Mouse (Mus musculus) MEL (cell line): Measurements from ENCODE around the gene Lyzl6. TPM values are rescaled to one million over a fixed set of nuclear protein-coding genes. Genes with fewer than 3 reads are reported as not detected.

ENCODE experiments used
- DNase-seq: peaks from one replicate; pipeline ENCODE4 v3.0.0; 2011; ENCODE audit warnings: low read depth, low spot score
- H3K27ac ChIP-seq: 2 replicates; pipeline ENCODE4 v1.5.1; 2012; ENCODE audit warnings: low read depth, mild to moderate bottlenecking, control low read depth, low read length, moderate library complexity; ENCODE audit not compliant: control insufficient read depth
- H3K27me3 ChIP-seq, 2 experiments: fragments of 150-350 bp in 1 of 2; sonication (generic) in 1 of 2; 2 replicates each; pipeline ENCODE4 v1.6.1; 2012; ENCODE audit warnings: low read length in 2 of 2, mild to moderate bottlenecking in 2 of 2, improper control_type of control experiment in 1 of 2, moderate library complexity in 1 of 2; ENCODE audit not compliant: insufficient read depth in 2 of 2, control insufficient read depth in 1 of 2
- H3K36me3 ChIP-seq, 2 experiments: 2 replicates each; pipeline ENCODE4 v1.6.1; 2012 to 2014; ENCODE audit warnings: low read length in 2 of 2, improper control_type of control experiment in 1 of 2, inconsistent platforms in 1 of 2, mild to moderate bottlenecking in 1 of 2; ENCODE audit not compliant: insufficient read depth in 2 of 2, control insufficient read depth in 1 of 2
- H3K4me1 ChIP-seq, 2 experiments: fragments of 150-350 bp in 1 of 2; sonication (generic) in 1 of 2; 2 replicates each; pipeline ENCODE4 v1.6.1; 2012; ENCODE audit warnings: low read length in 2 of 2, improper control_type of control experiment in 1 of 2, mild to moderate bottlenecking in 1 of 2; ENCODE audit not compliant: insufficient read depth in 2 of 2, control insufficient read depth in 1 of 2
- H3K4me3 ChIP-seq, 2 experiments: fragments of 150-350 bp in 1 of 2; sonication (generic) in 1 of 2; 2 replicates each; pipeline ENCODE4 v1.5.1; 2012; ENCODE audit warnings: low read depth in 2 of 2, low read length in 2 of 2, mild to moderate bottlenecking in 2 of 2, moderate library complexity in 2 of 2, control low read depth in 1 of 2, improper control_type of control experiment in 1 of 2; ENCODE audit not compliant: control insufficient read depth in 1 of 2, insufficient read depth in 1 of 2
- H3K79me2 ChIP-seq: 2 replicates; pipeline ENCODE4 v1.6.1; 2012; ENCODE audit warnings: mild to moderate bottlenecking, low read length, moderate library complexity; ENCODE audit not compliant: control insufficient read depth, poor library complexity, insufficient read depth
- H3K9ac ChIP-seq: 2 replicates; pipeline ENCODE4 v1.6.1; 2012; ENCODE audit warnings: low read depth, mild to moderate bottlenecking, control low read depth, low read length, moderate library complexity; ENCODE audit not compliant: control insufficient read depth, poor library complexity, severe bottlenecking
- H3K9me3 ChIP-seq: fragments of 150-350 bp; sonication (generic); replicated peaks from 2 replicates; pipeline ENCODE4 v1.6.1; 2012; ENCODE audit warnings: mild to moderate bottlenecking, low read length, improper control_type of control experiment, moderate library complexity; ENCODE audit not compliant: insufficient read depth
- ELF1 ChIP-seq: IDR thresholded peaks from 2 replicates; pipeline ENCODE4 v1.6.1; 2014; ENCODE audit warnings: low read depth, mild to moderate bottlenecking, inconsistent platforms, low read length, improper control_type of control experiment, moderate library complexity
- EP300 ChIP-seq, 2 experiments: IDR thresholded peaks; 2 replicates each; pipeline ENCODE4 v1.6.1; 2011; ENCODE audit warnings: improper control_type of control experiment in 2 of 2, low read length in 2 of 2, low read depth in 1 of 2, mild to moderate bottlenecking in 1 of 2
- GABPA ChIP-seq: IDR thresholded peaks from 2 replicates; pipeline ENCODE4 v1.6.1; 2012; ENCODE audit warnings: low read depth, mild to moderate bottlenecking, inconsistent platforms, low read length, improper control_type of control experiment, moderate library complexity
- GATA1 ChIP-seq: IDR thresholded peaks from 2 replicates; pipeline ENCODE4 v1.6.1; 2011; ENCODE audit warnings: low read depth, low read length, improper control_type of control experiment
- MAZ ChIP-seq: IDR thresholded peaks from 2 replicates; pipeline ENCODE4 v1.6.1; 2012; ENCODE audit warnings: low read depth, mild to moderate bottlenecking, inconsistent platforms, low read length, improper control_type of control experiment
- MXI1 ChIP-seq: IDR thresholded peaks from 2 replicates; pipeline ENCODE4 v1.6.1; 2011; ENCODE audit warnings: mild to moderate bottlenecking, low read depth, low read length, improper control_type of control experiment
- POLR2A ChIP-seq, 2 experiments: IDR thresholded peaks; 2 replicates each; pipeline ENCODE4 v1.6.1; 2011 to 2012; ENCODE audit warnings: low read length in 2 of 2, mild to moderate bottlenecking in 2 of 2, control low read depth in 1 of 2, improper control_type of control experiment in 1 of 2, low read depth in 1 of 2, moderate library complexity in 1 of 2; ENCODE audit not compliant: control insufficient read depth in 1 of 2, insufficient read depth in 1 of 2, poor library complexity in 1 of 2
- POLR2AphosphoS2 ChIP-seq: IDR thresholded peaks from 2 replicates; pipeline ENCODE4 v1.6.1; 2011; ENCODE audit warnings: low read length, improper control_type of control experiment
- RAD21 ChIP-seq: IDR thresholded peaks from 2 replicates; pipeline ENCODE4 v1.6.1; 2011; ENCODE audit warnings: mild to moderate bottlenecking, low read depth, low read length, improper control_type of control experiment
- SMC3 ChIP-seq: IDR thresholded peaks from 2 replicates; pipeline ENCODE4 v1.6.1; 2011; ENCODE audit warnings: low read depth, low read length, improper control_type of control experiment
- USF1 ChIP-seq: IDR thresholded peaks from 2 replicates; pipeline ENCODE4 v1.6.1; 2014; ENCODE audit warnings: low read depth, mild to moderate bottlenecking, inconsistent platforms, low read length, improper control_type of control experiment, moderate library complexity
- USF2 ChIP-seq, 2 experiments: IDR thresholded peaks; 2 replicates each; pipeline ENCODE4 v1.6.1; 2011 to 2012; ENCODE audit warnings: improper control_type of control experiment in 2 of 2, low read length in 2 of 2, borderline replicate concordance in 1 of 2, inconsistent platforms in 1 of 2, low read depth in 1 of 2, mild to moderate bottlenecking in 1 of 2; ENCODE audit not compliant: insufficient read depth in 1 of 2
- ZMIZ1 ChIP-seq: IDR thresholded peaks from 2 replicates; pipeline ENCODE4 v1.6.1; 2012; ENCODE audit warnings: low read depth, mild to moderate bottlenecking, inconsistent platforms, low read length, improper control_type of control experiment, moderate library complexity
- ZNF384 ChIP-seq: IDR thresholded peaks from 2 replicates; pipeline ENCODE4 v1.6.1; 2012; ENCODE audit warnings: low read depth, mild to moderate bottlenecking, inconsistent platforms, low read length, improper control_type of control experiment
- polyA plus RNA-seq, 2 experiments: library from polyadenylated mRNA; stranded (reverse) in 1 of 2; unstranded in 1 of 2; fragments of >175 nt in 1 of 2; fragments of >200 nt in 1 of 2; gene quantifications; 2 replicates each; pipeline versions ENCODE4 v1.2.1 to v1.2.4; 2012; ENCODE audit warnings: low replicate concordance in 2 of 2, low read depth in 1 of 2; ENCODE audit not compliant: insufficient read length in 2 of 2, insufficient read depth in 1 of 2, missing spikeins in 1 of 2
- total RNA-seq: library from RNA; depleted of rRNA; stranded (reverse); fragments of 300-350 nt; gene quantifications from 2 replicates; pipeline ENCODE4 v1.2.3, GENCODE M21; 2012

Lyzl6 gene
- total and polyA plus RNA-seq, 3 experiments = not detected

DNA sequence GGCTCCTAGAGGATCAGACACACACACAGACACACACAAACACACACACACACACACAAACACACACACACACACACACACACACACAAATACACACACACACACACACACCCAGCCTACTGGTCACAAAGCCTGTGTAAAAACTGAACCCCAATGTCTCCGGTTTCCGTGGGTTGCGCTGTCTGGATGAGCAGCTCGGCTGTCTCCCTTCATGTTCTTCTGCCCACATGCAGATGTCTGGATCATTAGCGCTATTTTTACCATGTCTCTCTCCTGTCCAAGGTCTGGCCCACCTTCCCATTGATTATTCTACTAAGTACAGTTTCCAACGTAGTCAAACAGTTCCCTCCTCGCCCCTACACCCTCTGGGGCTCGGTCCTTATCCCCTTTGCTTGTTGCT, 24.4 kb upstream of the Lyzl6 start:
- no peak for TF ChIP-seq GABPA
- no peak for TF ChIP-seq USF2 (IDR thresholded peaks at IDR 0.05; ENCODE audit: borderline replicate concordance in 1 of 2, insufficient read depth in 1 of 2, low read depth in 1 of 2, low read length in 2 of 2)
- no peak for TF ChIP-seq ZMIZ1
- TF ChIP-seq USF1 = no peak
- TF ChIP-seq ELF1 = no peak
- no peak for TF ChIP-seq POLR2A (IDR thresholded peaks at IDR 0.05; ENCODE audit: control insufficient read depth in 1 of 2, insufficient read depth in 1 of 2, low read depth in 1 of 2, low read length in 2 of 2, poor library complexity in 1 of 2)
- TF ChIP-seq MXI1 = no peak
- no peak for TF ChIP-seq ZNF384
- no peak for TF ChIP-seq GATA1
- Histone ChIP-seq H3K27me3 (peaks cover 10 to 12% of the 10 kb centered on the region in 2 experiments), H3K9ac (no peak overlapping the region), H3K4me3 (no peak overlapping the region), H3K36me3 (no peaks in the 10 kb centered on the region), H3K27ac (no peak overlapping the region), H3K9me3 (no peaks in the 10 kb centered on the region), H3K79me2 (no peaks in the 10 kb centered on the region), H3K4me1 (no peaks in the 10 kb centered on the region)
- DNase-seq = no peak

DNA sequence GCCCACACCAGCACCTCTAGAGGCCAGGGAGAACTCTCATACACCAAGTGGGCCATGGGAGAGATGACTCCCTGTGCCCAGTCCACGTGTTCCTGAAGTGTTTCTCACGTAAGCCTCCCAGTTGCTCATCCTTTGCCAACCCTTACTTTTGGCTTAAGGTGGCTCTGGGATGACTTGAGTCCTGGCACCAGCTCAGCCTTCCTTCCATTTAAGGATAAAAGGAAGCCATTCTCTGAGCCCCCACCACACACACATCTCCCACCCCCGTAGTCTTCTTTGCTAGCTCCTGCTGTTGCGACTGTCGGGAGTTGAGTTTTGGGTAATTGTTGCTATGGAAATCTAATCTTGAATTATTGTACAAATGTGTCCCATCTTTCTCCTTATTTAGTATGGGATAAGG, 23.9 kb upstream of the Lyzl6 start:
- no peak overlapping the region for H3K27ac ChIP-seq
- no peak overlapping the region for H3K4me3 ChIP-seq
- H3K36me3 ChIP-seq = no peaks in the 10 kb centered on the region
- no peak for DNase-seq
- TF ChIP-seq MAZ (no peak), SMC3 (no peak), EP300 (IDR thresholded peaks at IDR 0.05; ENCODE audit: low read depth in 1 of 2, low read length in 2 of 2) (no peak), ZMIZ1 (no peak), USF1 (no peak), RAD21 (no peak)
- H3K9me3 ChIP-seq = no peaks in the 10 kb centered on the region
- peaks cover 10 to 12% of the 10 kb centered on the region in 2 experiments for H3K27me3 ChIP-seq
- H3K79me2 ChIP-seq = no peaks in the 10 kb centered on the region
- H3K4me1 ChIP-seq = no peaks in the 10 kb centered on the region
- H3K9ac ChIP-seq = no peak overlapping the region

DNA sequence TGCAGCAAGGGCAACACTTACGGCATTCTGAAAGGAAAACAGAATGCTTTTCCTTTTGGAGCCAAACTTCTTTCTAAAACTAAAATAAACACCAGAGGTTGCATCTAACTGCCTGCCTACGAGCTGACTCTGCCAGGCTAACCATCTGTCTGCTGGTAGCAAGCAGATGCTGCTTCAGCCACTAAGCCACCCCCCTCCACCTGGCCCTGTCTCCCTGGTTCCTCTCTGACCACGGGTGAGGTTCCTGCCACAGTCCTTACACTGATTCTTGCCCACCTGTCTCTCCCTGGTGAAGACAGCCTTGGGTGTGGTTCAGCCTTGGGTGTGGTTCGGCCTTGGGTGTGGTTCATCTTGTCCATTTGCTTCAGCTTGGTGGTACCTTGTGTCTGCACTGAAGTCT, 23.2 kb upstream of the Lyzl6 start:
- no peak overlapping the region for H3K27ac ChIP-seq
- H3K36me3 ChIP-seq = no peaks in the 10 kb centered on the region
- H3K27me3 ChIP-seq = peaks cover 10 to 12% of the 10 kb centered on the region in 2 experiments
- no peak for DNase-seq
- no peak for TF ChIP-seq POLR2AphosphoS2
- no peaks in the 10 kb centered on the region for H3K79me2 ChIP-seq
- H3K4me1 ChIP-seq = no peaks in the 10 kb centered on the region
- H3K9ac ChIP-seq = no peak overlapping the region
- H3K4me3 ChIP-seq = no peak overlapping the region
- no peaks in the 10 kb centered on the region for H3K9me3 ChIP-seq
